22 mouse cellular contexts compared by ENCODE assay signal in the genomic region with DNA sequence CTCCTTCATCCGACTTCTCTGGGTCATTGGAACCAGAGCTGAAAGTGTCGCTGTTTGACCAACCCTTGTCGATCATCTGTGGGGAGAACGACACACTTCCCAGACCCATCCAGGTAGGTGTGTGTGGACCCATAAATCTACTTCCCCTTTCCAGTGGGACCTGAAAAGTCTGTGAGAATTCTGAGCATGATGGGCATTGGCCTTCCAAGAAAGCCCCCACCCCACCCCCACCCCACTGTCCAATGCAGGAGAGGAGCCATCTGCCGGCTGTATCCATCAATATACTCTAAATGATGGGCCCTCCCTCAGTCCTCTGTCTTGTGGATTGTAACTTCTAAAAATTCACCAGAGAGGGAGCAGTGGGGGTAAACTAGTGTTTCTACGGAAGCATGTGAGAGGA. TPM values are rescaled to one million over a fixed set of nuclear protein-coding genes. Genes with fewer than 3 reads are reported as not detected.
DNase-seq lines count a peak whose midpoint lies in the region; ATAC-seq and TF ChIP-seq lines count a peak whose summit lies in the region.
"Had no signal": no experiment of that assay in that cellular context is flagged by ENCODE, and none has a peak within 500 bp of the region (broad histone marks: within the 10 kb centered on the region; RNA-seq: fewer than 3 reads in every experiment).

No protein-coding gene starts in this region.

- H3K4me3 ChIP-seq in hindbrain, postnatal 0 days (ENCODE audit: low read length) = no peak overlapping the region
- no peak overlapping the region for H3K4me3 ChIP-seq in hindbrain, embryonic 14.5 days (replicated peaks; ENCODE audit: low read length)
- H3K4me3 ChIP-seq in spleen, adult 2 months (ENCODE audit: extremely low read depth, insufficient read depth, insufficient read length) = no peak overlapping the region
- H3K4me3 ChIP-seq in small intestine, adult 2 months (ENCODE audit: low read depth, low read length) = no peak overlapping the region
- H3K4me3 ChIP-seq: forebrain, embryonic 10.5 days; forebrain, embryonic 13.5 days; hindbrain, embryonic 12.5 days had no signal

- no peak for TF ChIP-seq POLR2A in spleen, adult 2 months (IDR thresholded peaks at IDR 0.05; ENCODE audit: low read depth, low read length)
- no peak for TF ChIP-seq POLR2A in small intestine, adult 2 months (IDR thresholded peaks at IDR 0.05; ENCODE audit: low read depth, low read length)

- H3K4me1 ChIP-seq in hindbrain, postnatal 0 days (ENCODE audit: insufficient read depth, low read length) = peaks cover 4% of the 10 kb centered on the region; the same call in 1 of the 2 replicates
- peaks cover 7% of the 10 kb centered on the region for H3K4me1 ChIP-seq in hindbrain, embryonic 14.5 days (replicated peaks; ENCODE audit: control insufficient read depth, insufficient read depth, low read length)
- peaks cover 5% of the 10 kb centered on the region; the same call in 1 of the 2 replicates for H3K4me1 ChIP-seq in spleen, adult 2 months (ENCODE audit: control insufficient read depth, insufficient read depth, insufficient read length)
- peaks cover 2% of the 10 kb centered on the region; the same call in 1 of the 2 replicates for H3K4me1 ChIP-seq in small intestine, adult 2 months (ENCODE audit: control insufficient read depth, insufficient read depth, insufficient read length, low read length)

- no peak for TF ChIP-seq CTCF in hindbrain, postnatal 0 days (IDR thresholded peaks at IDR 0.05; ENCODE audit: low read depth)
- TF ChIP-seq CTCF in spleen, adult 2 months (IDR thresholded peaks at IDR 0.05; ENCODE audit: extremely low read depth, insufficient read depth, insufficient read length, insufficient replicate concordance) = no peak
- no peak for TF ChIP-seq CTCF in small intestine, adult 2 months (IDR thresholded peaks at IDR 0.05; ENCODE audit: extremely low read depth, insufficient read length, insufficient replicate concordance, low read depth, low read length)

- no peaks in the 10 kb centered on the region for H3K9me3 ChIP-seq in hindbrain, postnatal 0 days (ENCODE audit: low read length)
- H3K9me3 ChIP-seq in hindbrain, embryonic 14.5 days (ENCODE audit: control insufficient read depth, low read length) = no peaks in the 10 kb centered on the region
- H3K9me3 ChIP-seq: forebrain, embryonic 10.5 days; forebrain, embryonic 13.5 days; G1E; hindbrain, embryonic 12.5 days had no signal

- no peak for ATAC-seq in CD4-positive, CD25-positive, alpha-beta regulatory T cell, adult 4 months
- ATAC-seq in hindbrain, postnatal 0 days = no peak
- ATAC-seq in hindbrain, embryonic 14.5 days (ENCODE audit: low FRiP score) = no peak
- ATAC-seq: forebrain, embryonic 13.5 days; forebrain, embryonic 16.5 days; hindbrain, embryonic 16.5 days; Patski had no signal

- WGBS in hindbrain, postnatal 0 days = 65% methylated on average over 6 of the region's 6 CpGs
- 80% methylated on average over 6 of the region's 6 CpGs for WGBS in hindbrain, embryonic 14.5 days
- WGBS in spleen, adult 2 months = 90% methylated on average over 6 of the region's 6 CpGs
- WGBS in small intestine, adult 2 months = 81% methylated on average over 6 of the region's 6 CpGs

- DNase-seq in CD4-positive, CD25-positive, alpha-beta regulatory T cell, adult 2 months (ENCODE audit: low read depth, low spot score) = peak; percentile 31
- DNase-seq in hindbrain, postnatal 0 days (ENCODE audit: low spot score) = peak; percentile 5
- DNase-seq in hindbrain, embryonic 14.5 days (ENCODE audit: low spot score) = no peak
- DNase-seq in spleen, adult 2 months (ENCODE audit: low read depth in 1 of 2, low spot score in 2 of 2) = no peak
- DNase-seq in spleen, postnatal 14 days (ENCODE audit: low spot score in 2 of 2) = no peak
- DNase-seq in retina, postnatal 1 day = no peak
- DNase-seq: adrenal gland, postnatal 10 days; adrenal gland, postnatal 36 days; cerebellum, adult 18-20 months; cerebellum, adult 9-10 months; gastrocnemius, postnatal 10 days; gastrocnemius, postnatal 36 days had no signal

- H3K9ac ChIP-seq in hindbrain, postnatal 0 days (replicated peaks; ENCODE audit: low read length) = no peak overlapping the region
- H3K9ac ChIP-seq in hindbrain, embryonic 14.5 days = no peak overlapping the region
- H3K9ac ChIP-seq: forebrain, embryonic 13.5 days; hindbrain, embryonic 12.5 days had no signal

- H3K4me2 ChIP-seq in hindbrain, postnatal 0 days (ENCODE audit: low read depth, low read length) = no peak overlapping the region
- H3K4me2 ChIP-seq in hindbrain, embryonic 14.5 days (replicated peaks) = no peak overlapping the region
- H3K4me2 ChIP-seq: forebrain, embryonic 13.5 days; heart, embryonic 11.5 days; hindbrain, embryonic 12.5 days had no signal

- H3K27ac ChIP-seq in hindbrain, postnatal 0 days = no peak overlapping the region
- no peak overlapping the region for H3K27ac ChIP-seq in hindbrain, embryonic 14.5 days
- peak overlapping the region; percentile 48 for H3K27ac ChIP-seq in spleen, adult 2 months (ENCODE audit: insufficient read depth, low read length)
- H3K27ac ChIP-seq in small intestine, adult 2 months (ENCODE audit: insufficient read depth, low read depth, low read length) = peak overlapping the region; percentile 42; the same call in 1 of the 2 replicates
- H3K27ac ChIP-seq: forebrain, embryonic 10.5 days; forebrain, embryonic 13.5 days; hindbrain, embryonic 12.5 days had no signal

- H3K36me3 ChIP-seq in hindbrain, postnatal 0 days (ENCODE audit: insufficient read depth, low read length) = no peaks in the 10 kb centered on the region
- no peaks in the 10 kb centered on the region for H3K36me3 ChIP-seq in hindbrain, embryonic 14.5 days (replicated peaks; ENCODE audit: control insufficient read depth, insufficient read depth)
- H3K36me3 ChIP-seq in spleen, adult 2 months (ENCODE audit: control insufficient read depth, insufficient read depth, low read length) = peaks cover 30% of the 10 kb centered on the region
- H3K36me3 ChIP-seq in small intestine, adult 2 months (ENCODE audit: control insufficient read depth, insufficient read depth, low read length) = no peaks in the 10 kb centered on the region; the same call in 1 of the 2 replicates
- H3K36me3 ChIP-seq: forebrain, embryonic 10.5 days; G1E; hindbrain, embryonic 12.5 days had no signal

- H3K27me3 ChIP-seq in hindbrain, postnatal 0 days (ENCODE audit: insufficient read depth, low read length) = no peaks in the 10 kb centered on the region
- no peaks in the 10 kb centered on the region for H3K27me3 ChIP-seq in hindbrain, embryonic 14.5 days (ENCODE audit: control insufficient read depth, insufficient read depth, low read length)
- H3K27me3 ChIP-seq in spleen, adult 2 months (ENCODE audit: control insufficient read depth, insufficient read depth, low read length) = no peaks in the 10 kb centered on the region
- H3K27me3 ChIP-seq in small intestine, adult 2 months (ENCODE audit: control insufficient read depth, insufficient read depth, low read length) = no peaks in the 10 kb centered on the region
- H3K27me3 ChIP-seq: forebrain, embryonic 13.5 days; hindbrain, embryonic 12.5 days; Patski had no signal

RNA-seq across cellular contexts. Expression of gene Tagap, which starts 2.9 kb away (rescaled TPM):
- polyA plus RNA-seq in CD4-positive, CD25-positive, alpha-beta regulatory T cell, adult 4 months (2017; shearing (Covaris generic)) = 100 to 1,000 TPM; 108 to 131 TPM
- 1.4 TPM in 2 replicates for total RNA-seq in hindbrain, postnatal 0 days (2014; rRNA removed)
- 0.33 and 0.37 TPM in 2 replicates for polyA plus RNA-seq in hindbrain, postnatal 0 days (2015; fragmentation: Nextera tagmentation; extraction: Ambion mirVana)
- polyA plus RNA-seq in hindbrain, embryonic 14.5 days (2014; fragmentation: Nextera tagmentation; extraction: Ambion mirVana) = 0.50 and 0.92 TPM in 2 replicates
- 14.6 and 16.8 TPM in 2 replicates for polyA plus RNA-seq in spleen, adult 2 months (2012; rRNA removed)
- 0.85 and 1.4 TPM in 2 replicates for polyA plus RNA-seq in small intestine, adult 2 months (2012; rRNA removed)

RNA-seq across cellular contexts. Expression of gene Rsph3a, which starts 16.8 kb away (rescaled TPM):
- 10 to 100 TPM; 24.2 to 34.8 TPM for polyA plus RNA-seq in CD4-positive, CD25-positive, alpha-beta regulatory T cell, adult 4 months (2017; shearing (Covaris generic))
- 38.7 and 65.3 TPM in 2 replicates for total RNA-seq in hindbrain, postnatal 0 days (2014; rRNA removed)
- 64.7 and 67.4 TPM in 2 replicates for polyA plus RNA-seq in hindbrain, postnatal 0 days (2015; fragmentation: Nextera tagmentation; extraction: Ambion mirVana)
- polyA plus RNA-seq in hindbrain, embryonic 14.5 days (2014; fragmentation: Nextera tagmentation; extraction: Ambion mirVana) = 73.7 and 86.5 TPM in 2 replicates
- polyA plus RNA-seq in spleen, adult 2 months (2012; rRNA removed) = 27.1 and 37.2 TPM in 2 replicates
- 37.1 and 66.3 TPM in 2 replicates for polyA plus RNA-seq in small intestine, adult 2 months (2012; rRNA removed)

Comparison
In these comparisons a context has a peak if more than half of its experiments do, and no peak if none do; other contexts are left out.
1. DNase-seq: peak in CD4-positive, CD25-positive, alpha-beta regulatory T cell, adult 2 months (single experiment) and hindbrain, postnatal 0 days (single experiment); none in hindbrain, embryonic 14.5 days (single experiment), spleen, adult 2 months (0 of 2), spleen, postnatal 14 days (0 of 2) and retina, postnatal 1 day (single experiment).
2. H3K27ac ChIP-seq: peak in spleen, adult 2 months (single experiment) and small intestine, adult 2 months (single experiment); none in hindbrain, postnatal 0 days (single experiment) and hindbrain, embryonic 14.5 days (single experiment).